Mouse (Mus musculus) embryonic stem cell, embryonic (primary cell): Measurements from ENCODE around the gene Prom1.

ENCODE experiments used
- CTCF ChIA-PET, 4 experiments: fragments of 300-600 bp in 2 of 4; fragments of 350-600 bp in 2 of 4; sonication (Branson Sonifier 250); formaldehyde crosslinking; loops; one replicate each; lab custom pipeline; 2022; ENCODE audit warnings: inconsistent platforms in 2 of 4; lab: Charles Lee
- POLR2A ChIA-PET, 4 experiments: fragments of 300-600 bp in 2 of 4; fragments of 350-600 bp in 2 of 4; sonication (Branson Sonifier 250); formaldehyde crosslinking; loops; one replicate each; lab custom pipeline; 2022; ENCODE audit warnings: antibody characterized with exemption in 4 of 4, inconsistent platforms in 1 of 4; lab: Charles Lee

The Prom1 gene

DNA sequence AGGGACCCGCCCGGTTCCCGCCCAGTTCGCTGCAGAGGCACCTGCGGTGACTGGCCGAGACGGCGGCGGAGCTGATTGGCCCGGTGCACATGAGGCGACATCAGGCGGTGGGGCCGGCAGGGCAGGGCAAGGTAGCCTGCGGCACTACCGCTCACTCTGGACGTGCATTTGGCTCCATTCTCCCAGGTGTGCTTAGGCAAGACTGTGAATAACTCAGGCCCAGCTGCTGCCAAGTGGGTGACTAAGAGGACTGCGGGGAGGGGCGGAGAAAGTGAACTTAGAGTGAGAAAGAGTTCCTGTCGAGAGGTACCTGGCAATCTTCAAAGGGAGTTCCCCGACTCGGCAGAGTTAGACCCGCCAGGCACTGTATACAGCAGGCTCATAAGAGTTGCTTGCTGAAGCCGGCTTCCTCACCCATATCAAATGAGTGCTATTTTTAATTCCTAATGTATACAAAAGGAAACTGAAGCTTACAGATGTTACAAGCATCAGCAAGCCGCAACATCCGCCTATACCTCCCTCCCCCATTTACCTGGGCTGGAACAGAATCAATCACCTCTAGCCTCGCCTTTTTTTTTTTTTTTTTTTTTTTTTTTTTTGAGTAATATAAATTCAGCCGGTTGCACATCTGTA lies 153.6 kb downstream of the Prom1 start:
- ChIA-PET CTCF (interaction anchor here in 3 of 4 experiments (0.6 to 1.0 kb wide), 5 partner anchors 10 to 128 kb away, joined by 3 to 16 read pairs (median 3); no protein-coding TSS in a partner anchor), POLR2A (interaction anchor here (0.6 to 2.1 kb wide), 22 partner anchors 10 to 740 kb away, joined by 3 to 9 read pairs (median 3); partner anchors contain the start of gene Fgfbp1 (in 1 of the 4))

DNA sequence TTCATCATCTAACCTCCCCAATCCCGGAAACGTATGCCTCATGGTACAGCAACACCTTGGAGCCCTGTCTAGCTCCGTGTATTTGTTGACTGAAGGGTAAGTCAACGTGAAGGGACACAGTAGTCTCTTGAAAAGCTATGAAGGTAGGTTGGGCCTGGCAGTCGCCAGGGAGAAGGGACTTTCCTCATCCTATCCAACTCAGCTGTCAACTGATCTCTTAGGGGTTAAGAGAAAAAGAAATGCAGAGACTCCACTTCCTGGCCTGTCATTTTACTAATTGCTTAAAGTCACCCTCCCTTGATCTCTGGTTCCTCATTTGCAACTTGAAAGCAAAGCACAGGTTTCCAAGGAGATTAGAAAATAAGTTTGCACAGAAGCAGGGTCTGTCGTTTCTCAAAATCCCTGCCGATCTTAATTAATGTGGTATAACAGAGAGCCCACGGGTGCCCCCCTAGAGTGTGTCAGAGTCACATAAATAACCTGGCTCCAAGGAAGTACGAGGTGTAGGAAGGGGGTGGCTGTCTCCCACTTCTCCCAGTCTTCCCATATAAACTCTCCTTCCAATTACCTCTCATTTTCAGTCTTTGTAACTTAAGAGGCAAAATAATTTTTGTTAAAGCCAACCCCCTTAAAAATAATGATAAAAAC lies 154.4 kb downstream of the Prom1 start:
- POLR2A ChIA-PET = interaction anchor here in 3 of 4 experiments (0.6 to 1.9 kb wide), 9 partner anchors 10 to 477 kb away, joined by 3 to 8 read pairs (median 4); no protein-coding TSS in a partner anchor

More for the DNA sequence above, 154.4 kb downstream of the Prom1 start:
- CTCF ChIA-PET = interaction anchor here in 2 of 4 experiments (0.6 to 0.7 kb wide), 3 partner anchors 32 to 228 kb away, joined by 3 read pairs; no protein-coding TSS in a partner anchor
